Mouse (Mus musculus) myocyte (in vitro differentiated cells): ENCODE measurements around the gene Krtap4-2.
"Not testable (repeated sequence)": the region's sequence is repeated elsewhere in the genome, so short reads cannot be mapped to it uniquely, and the experiment has no call there.

Experiments
- CEBPB ChIP-seq: IDR thresholded peaks from 2 replicates; pipeline ENCODE4 v1.6.1; 2011; ENCODE audit warnings: mild to moderate bottlenecking, moderate library complexity; ENCODE audit not compliant: poor library complexity, insufficient read depth, severe bottlenecking
- E2F4 ChIP-seq: IDR thresholded peaks from one replicate; pipeline ENCODE4 v1.6.1; 2011; ENCODE audit warnings: mild to moderate bottlenecking, control low read depth, moderate library complexity; ENCODE audit not compliant: insufficient read depth
- MAX ChIP-seq: IDR thresholded peaks from one replicate; pipeline ENCODE4 v1.6.1; 2011; ENCODE audit warnings: low read depth, mild to moderate bottlenecking, control low read depth
- MYOD1 ChIP-seq, 3 experiments: IDR thresholded peaks; one replicate each; pipeline ENCODE4 v1.6.1; 2011; ENCODE audit warnings: control low read depth in 2 of 3, low read depth in 2 of 3, mild to moderate bottlenecking in 2 of 3, moderate library complexity in 1 of 3; ENCODE audit not compliant: insufficient read length in 2 of 3, control insufficient read depth in 1 of 3
- MYOG ChIP-seq, 3 experiments: IDR thresholded peaks; one replicate each; pipeline ENCODE4 v1.6.1; 2011; ENCODE audit warnings: control low read depth in 2 of 3, low read depth in 2 of 3, mild to moderate bottlenecking in 2 of 3; ENCODE audit not compliant: insufficient read length in 2 of 3, control insufficient read depth in 1 of 3, insufficient read depth in 1 of 3
- POLR2A ChIP-seq: IDR thresholded peaks from one replicate; pipeline ENCODE4 v1.6.1; 2011; ENCODE audit warnings: low read depth, mild to moderate bottlenecking, control low read depth, moderate library complexity; ENCODE audit not compliant: insufficient read length
- POLR2AphosphoS2 ChIP-seq: IDR thresholded peaks from one replicate; pipeline ENCODE4 v1.6.1; 2011; ENCODE audit warnings: low read depth, control low read depth; ENCODE audit not compliant: insufficient read length
- REST ChIP-seq: IDR thresholded peaks from one replicate; pipeline ENCODE4 v1.6.1; 2011; ENCODE audit warnings: mild to moderate bottlenecking, control low read depth, moderate library complexity; ENCODE audit not compliant: insufficient read depth, insufficient read length
- SRF ChIP-seq: IDR thresholded peaks from one replicate; pipeline ENCODE4 v1.6.1; 2011; ENCODE audit warnings: low read depth; ENCODE audit not compliant: control insufficient read depth, insufficient read length
- TCF12 ChIP-seq: IDR thresholded peaks from one replicate; pipeline ENCODE4 v1.6.1; 2011; ENCODE audit warnings: mild to moderate bottlenecking, control low read depth; ENCODE audit not compliant: poor library complexity, insufficient read depth, severe bottlenecking
- TCF3 ChIP-seq: IDR thresholded peaks from one replicate; pipeline ENCODE4 v1.6.1; 2011; ENCODE audit warnings: low read depth, control low read depth; ENCODE audit not compliant: insufficient read length
- USF1 ChIP-seq: IDR thresholded peaks from one replicate; pipeline ENCODE4 v1.6.1; 2011; ENCODE audit warnings: low read depth, mild to moderate bottlenecking, control low read depth, moderate library complexity

GRCm38 (mm10) chr11:99610089-99610488 lies 24.8 kb downstream of the Krtap4-2 start, which contains the start of gene Gm11937:
- TF ChIP-seq MYOG (IDR thresholded peaks at IDR 0.05; ENCODE audit: control insufficient read depth in 1 of 3, insufficient read depth in 1 of 3, insufficient read length in 2 of 3, low read depth in 2 of 3); POLR2A; CEBPB; MAX; TCF12; POLR2AphosphoS2; USF1; MYOD1 (IDR thresholded peaks at IDR 0.05; ENCODE audit: control insufficient read depth in 1 of 3, insufficient read length in 2 of 3, low read depth in 2 of 3); SRF; REST; TCF3; E2F4: not testable (repeated sequence)
